Mouse (Mus musculus) liver, embryonic 13.5 days (tissue): Measurements from ENCODE around the gene Tnfrsf4. TPM values are rescaled to one million over a fixed set of nuclear protein-coding genes. Genes with fewer than 3 reads are reported as not detected.

Source experiments
- ATAC-seq: fragments of 200-750 bp; cut with Nextera tagmentation; 2 replicates; pipeline ENCODE4 v1.8.0; 2017; ENCODE audit warnings: low read depth, mild to moderate bottlenecking, moderate number of reproducible peaks, moderate library complexity
- DNase-seq: peaks from one replicate; pipeline ENCODE4 v3.0.0; 2022
- H3K27ac ChIP-seq: fragments of 300-500 bp; sonication (generic); 2 replicates; pipeline ENCODE4 v1.5.1; 2015; ENCODE audit warnings: moderate library complexity, mild to moderate bottlenecking, inconsistent platforms
- H3K27me3 ChIP-seq: fragments of 300-500 bp; sonication (generic); 2 replicates; pipeline ENCODE4 v1.6.1; 2015; ENCODE audit warnings: mild to moderate bottlenecking, inconsistent platforms
- H3K36me3 ChIP-seq: fragments of 300-500 bp; sonication (generic); 2 replicates; pipeline ENCODE4 v1.6.1; 2015; ENCODE audit warnings: mild to moderate bottlenecking, inconsistent platforms
- H3K4me1 ChIP-seq: fragments of 300-500 bp; sonication (generic); replicated peaks from 2 replicates; pipeline ENCODE4 v1.6.1; 2015; ENCODE audit warnings: inconsistent platforms
- H3K4me2 ChIP-seq: fragments of 300-500 bp; sonication (generic); 2 replicates; pipeline ENCODE4 v1.6.1; 2015; ENCODE audit warnings: inconsistent platforms, mild to moderate bottlenecking, moderate library complexity
- H3K4me3 ChIP-seq: fragments of 300-500 bp; sonication (generic); replicated peaks from 2 replicates; pipeline ENCODE4 v1.5.1; 2015; ENCODE audit warnings: mild to moderate bottlenecking, inconsistent platforms
- H3K9ac ChIP-seq: fragments of 300-500 bp; sonication (generic); 2 replicates; pipeline ENCODE4 v1.6.1; 2015; ENCODE audit warnings: mild to moderate bottlenecking, inconsistent platforms
- H3K9me3 ChIP-seq: fragments of 300-500 bp; sonication (generic); replicated peaks from 2 replicates; pipeline ENCODE4 v1.6.1; 2016; ENCODE audit warnings: inconsistent platforms
- WGBS: fragments of 180-500 bp; shearing (Covaris S2); methylation state at CpG from one replicate; pipeline ENCODE4 v1.1.7; 2015; ENCODE audit not compliant: insufficient replicate concordance; 5-methylcytosine and 5-hydroxymethylcytosine counted together
- polyA plus RNA-seq: library from polyadenylated mRNA; unstranded; fragments of >200 nt; fragmentation: Nextera tagmentation; extraction: Ambion mirVana; gene quantifications from 2 replicates; pipeline ENCODE4 v1.2.1, GENCODE M21; 2015

The Tnfrsf4 gene
- polyA plus RNA-seq, 1 experiment from 2014 or later = 0.09 TPM

- H3K4me2 ChIP-seq = peak overlapping the region; percentile 75
- H3K27me3 ChIP-seq = no peaks in the 10 kb centered on the region
- H3K4me1 ChIP-seq = peaks cover 68% of the 10 kb centered on the region
- H3K27ac ChIP-seq = peak overlapping the region; percentile 96
- peak overlapping the region; percentile 92 for H3K9ac ChIP-seq
- under 1% methylated on average over 70 of the region's 70 CpGs for WGBS
- DNase-seq = peak; percentile 94
- ATAC-seq = peak; percentile 77
- H3K4me3 ChIP-seq = peak overlapping the region; percentile 85
- no peaks in the 10 kb centered on the region for H3K9me3 ChIP-seq
- peaks cover 28% of the 10 kb centered on the region for H3K36me3 ChIP-seq
Measured at GRCm38 (mm10) chr4:155992906-155993547, 20.6 kb upstream of the Tnfrsf4 start.

DNA sequence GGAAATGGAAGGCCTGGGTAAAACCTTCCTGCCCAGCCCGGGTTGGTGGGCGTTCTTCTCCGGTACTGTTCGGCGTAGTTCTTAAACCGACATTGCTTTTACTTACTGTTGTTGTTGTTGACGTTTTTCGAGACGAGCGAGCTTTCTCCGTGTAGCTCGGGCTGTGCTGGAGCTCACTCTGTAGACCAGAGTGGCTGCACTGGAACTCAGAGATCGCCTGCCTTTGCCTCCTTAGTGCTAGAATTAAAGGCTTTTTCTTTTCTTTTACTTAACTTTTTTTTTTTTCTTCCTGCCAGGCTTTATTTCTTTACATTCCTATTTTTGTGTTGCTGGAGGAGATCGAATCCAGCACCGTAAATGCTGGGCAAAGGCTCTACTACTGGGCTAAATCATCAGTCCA, 20.0 kb upstream of the Tnfrsf4 start:
- H3K9ac ChIP-seq = peak overlapping the region; percentile 92
- peak overlapping the region; percentile 85 for H3K4me3 ChIP-seq
- no peaks in the 10 kb centered on the region for H3K9me3 ChIP-seq
- H3K27ac ChIP-seq = peak overlapping the region; percentile 96
- H3K4me1 ChIP-seq = peaks cover 62% of the 10 kb centered on the region
- 1% methylated on average over 15 of the region's 15 CpGs for WGBS
- no peak for DNase-seq
- ATAC-seq = no peak
- H3K4me2 ChIP-seq = peak overlapping the region; percentile 75
- H3K27me3 ChIP-seq = no peaks in the 10 kb centered on the region
- peaks cover 34% of the 10 kb centered on the region for H3K36me3 ChIP-seq

- 88% methylated on average over 3 of the region's 3 CpGs for WGBS
- no peak for DNase-seq
- H3K4me2 ChIP-seq = no peak overlapping the region
- no peaks in the 10 kb centered on the region for H3K4me1 ChIP-seq
- ATAC-seq = no peak
- no peak overlapping the region for H3K4me3 ChIP-seq
- H3K9me3 ChIP-seq = no peaks in the 10 kb centered on the region
- H3K36me3 ChIP-seq = peaks cover 95% of the 10 kb centered on the region
- H3K27ac ChIP-seq = no peak overlapping the region
- no peak overlapping the region for H3K9ac ChIP-seq
- no peaks in the 10 kb centered on the region for H3K27me3 ChIP-seq
Measured at GRCm38 (mm10) chr4:156004109-156004508, 9.5 kb upstream of the Tnfrsf4 start.

DNA sequence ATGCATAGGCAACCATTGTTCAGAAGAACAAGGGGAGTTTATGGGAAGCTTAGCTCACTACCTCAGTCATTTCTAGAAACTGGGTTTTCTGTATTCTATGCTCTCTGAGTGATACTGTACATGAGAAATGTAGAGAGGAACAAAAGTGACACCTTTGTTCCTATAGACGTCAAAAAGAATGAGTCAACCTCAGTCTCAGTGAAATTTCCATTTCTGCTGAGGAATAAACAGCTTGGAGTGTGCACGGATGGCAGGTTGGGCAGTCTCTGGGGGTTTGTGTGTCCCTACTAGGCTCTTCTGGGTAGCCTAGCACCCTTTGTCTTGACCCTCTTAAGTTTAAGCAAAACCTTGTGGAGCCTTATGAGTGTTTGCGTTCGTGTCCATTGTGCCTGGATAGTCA, 5.3 kb upstream of the Tnfrsf4 start:
- Histone ChIP-seq H3K9me3 (no peaks in the 10 kb centered on the region), H3K27ac (no peak overlapping the region), H3K36me3 (peaks cover 95% of the 10 kb centered on the region), H3K27me3 (no peaks in the 10 kb centered on the region), H3K4me3 (no peak overlapping the region), H3K9ac (no peak overlapping the region), H3K4me2 (no peak overlapping the region), H3K4me1 (no peaks in the 10 kb centered on the region)
- DNase-seq = no peak
- no peak for ATAC-seq
- 84% methylated on average over 4 of the region's 4 CpGs for WGBS

DNA sequence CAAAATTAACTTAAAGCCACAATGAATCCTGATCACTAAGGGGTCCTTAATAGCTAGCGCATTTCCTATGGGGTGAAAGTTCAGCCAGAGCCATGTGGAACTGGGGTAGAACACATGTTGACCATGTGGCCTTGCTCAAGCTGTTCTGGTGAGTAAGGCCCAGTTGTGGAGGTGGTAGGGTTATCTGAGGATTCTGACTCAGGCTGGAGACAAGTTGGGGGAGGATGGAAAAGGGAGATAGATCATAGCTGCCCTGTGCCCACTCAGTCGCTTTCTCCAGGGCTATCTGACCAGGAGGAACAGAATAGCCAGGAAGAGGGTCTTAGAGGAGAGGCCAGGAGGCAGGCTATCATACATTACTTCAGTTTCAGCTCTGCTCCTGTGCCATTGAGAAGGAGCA, 793 bp downstream of the Tnfrsf4 start:
- no peak for DNase-seq
- Histone ChIP-seq H3K9ac (no peak overlapping the region), H3K4me1 (no peaks in the 10 kb centered on the region), H3K4me3 (no peak overlapping the region), H3K27ac (no peak overlapping the region), H3K9me3 (no peaks in the 10 kb centered on the region), H3K27me3 (no peaks in the 10 kb centered on the region), H3K36me3 (peaks cover 52% of the 10 kb centered on the region), H3K4me2 (no peak overlapping the region)
- WGBS = 78% methylated on average over 2 of the region's 2 CpGs
- no peak for ATAC-seq

- no peak for ATAC-seq
- no peak overlapping the region for H3K27ac ChIP-seq
- no peak overlapping the region for H3K9ac ChIP-seq
- H3K4me3 ChIP-seq = no peak overlapping the region
- no peak overlapping the region for H3K4me2 ChIP-seq
- H3K27me3 ChIP-seq = no peaks in the 10 kb centered on the region
- WGBS = 83% methylated on average over 12 of the region's 12 CpGs
- peaks cover 9% of the 10 kb centered on the region for H3K4me1 ChIP-seq
- no peaks in the 10 kb centered on the region for H3K9me3 ChIP-seq
- H3K36me3 ChIP-seq = peaks cover 8% of the 10 kb centered on the region
- DNase-seq = no peak
Measured at GRCm38 (mm10) chr4:156019771-156020170, 6.1 kb downstream of the Tnfrsf4 start.

DNA sequence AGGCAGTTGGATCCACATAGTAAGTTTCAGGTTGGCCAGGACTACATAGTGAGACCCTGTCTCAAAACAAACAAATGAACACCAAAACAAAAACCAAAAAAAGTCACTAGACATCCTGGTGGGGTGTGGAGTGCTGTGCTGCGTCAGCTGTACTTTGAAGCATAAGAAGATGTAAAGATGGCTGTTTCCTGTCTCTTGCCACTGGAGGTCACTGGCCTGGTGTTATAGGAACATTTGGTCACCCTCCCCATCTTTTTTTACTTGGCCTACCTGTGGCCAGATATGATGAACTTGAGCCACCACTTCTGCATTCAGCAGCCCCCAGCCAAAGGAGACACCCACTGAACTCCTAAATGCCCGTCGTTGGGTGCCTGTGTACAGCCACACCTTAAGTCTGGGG, 7.7 kb downstream of the Tnfrsf4 start:
- Histone ChIP-seq H3K36me3 (peaks cover 2% of the 10 kb centered on the region; the same call in 1 of the 2 replicates), H3K27me3 (no peaks in the 10 kb centered on the region), H3K9ac (no peak overlapping the region), H3K27ac (no peak overlapping the region), H3K4me1 (peaks cover 17% of the 10 kb centered on the region), H3K4me2 (no peak overlapping the region), H3K4me3 (no peak overlapping the region), H3K9me3 (no peaks in the 10 kb centered on the region)
- DNase-seq (no peak), ATAC-seq (no peak)
- WGBS = 49% methylated on average over 3 of the region's 3 CpGs

GRCm38 (mm10) chr4:156021942-156022419, 8.3 kb downstream of the Tnfrsf4 start:
- Histone ChIP-seq H3K4me3 (no peak overlapping the region), H3K4me1 (peaks cover 17% of the 10 kb centered on the region), H3K9ac (no peak overlapping the region), H3K9me3 (no peaks in the 10 kb centered on the region), H3K36me3 (no peaks in the 10 kb centered on the region), H3K4me2 (no peak overlapping the region), H3K27me3 (no peaks in the 10 kb centered on the region), H3K27ac (no peak overlapping the region)
- WGBS = 27% methylated on average over 9 of the region's 9 CpGs
- DNase-seq (no peak), ATAC-seq (no peak)

GRCm38 (mm10) chr4:156023520-156023919, 9.9 kb downstream of the Tnfrsf4 start:
- H3K9me3 ChIP-seq = no peaks in the 10 kb centered on the region
- WGBS = 71% methylated on average over 9 of the region's 9 CpGs
- H3K27me3 ChIP-seq = no peaks in the 10 kb centered on the region
- H3K36me3 ChIP-seq = peaks cover 5% of the 10 kb centered on the region; the same call in 1 of the 2 replicates
- H3K9ac ChIP-seq = no peak overlapping the region
- no peak overlapping the region for H3K4me2 ChIP-seq
- H3K27ac ChIP-seq = no peak overlapping the region
- ATAC-seq (no peak), DNase-seq (no peak)
- peaks cover 17% of the 10 kb centered on the region for H3K4me1 ChIP-seq
- no peak overlapping the region for H3K4me3 ChIP-seq

- Histone ChIP-seq H3K9ac (no peak overlapping the region), H3K4me2 (no peak overlapping the region), H3K27me3 (no peaks in the 10 kb centered on the region), H3K9me3 (no peaks in the 10 kb centered on the region), H3K4me3 (no peak overlapping the region), H3K36me3 (peaks cover 5% of the 10 kb centered on the region; the same call in 1 of the 2 replicates), H3K27ac (no peak overlapping the region), H3K4me1 (peaks cover 17% of the 10 kb centered on the region)
- no peak for ATAC-seq
- WGBS = 76% methylated on average over 7 of the region's 7 CpGs
- no peak for DNase-seq
Measured at GRCm38 (mm10) chr4:156024184-156024583, 10.5 kb downstream of the Tnfrsf4 start.

DNA sequence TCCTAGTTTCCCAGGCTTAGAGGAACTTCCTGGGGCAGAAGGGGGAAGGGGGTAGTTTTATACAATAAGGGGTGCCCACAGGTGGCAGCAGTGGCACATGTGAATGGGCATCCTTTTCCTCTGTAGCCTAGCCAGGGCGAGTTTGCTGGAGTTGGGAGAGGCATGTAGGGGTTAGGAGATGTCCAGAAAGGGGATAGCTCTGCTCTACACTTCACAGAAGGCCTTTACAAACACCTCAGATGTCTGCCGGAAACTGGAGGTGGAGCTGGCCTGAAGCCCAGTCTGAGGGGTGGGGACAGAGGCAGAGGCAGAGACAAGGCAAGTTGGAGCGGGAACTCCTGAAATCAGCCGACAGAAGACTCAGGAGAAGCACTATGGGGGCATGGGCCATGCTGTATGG, 12.4 kb downstream of the Tnfrsf4 start, which contains the start of gene Tnfrsf18:
TSS of gene Tnfrsf18 (plus strand) at position 152 of the 400 bp plus-strand sequence.
- ATAC-seq = no peak
- 38% methylated on average over 4 of the region's 4 CpGs for WGBS
- no peaks in the 10 kb centered on the region for H3K27me3 ChIP-seq
- no peak within 1 kb of the TSS for H3K9ac ChIP-seq
- no peak within 1 kb of the TSS for H3K4me2 ChIP-seq
- H3K4me1 ChIP-seq = peaks cover 25% of the 10 kb centered on the region
- H3K9me3 ChIP-seq = no peaks in the 10 kb centered on the region
- peaks cover 5% of the 10 kb centered on the region; the same call in 1 of the 2 replicates for H3K36me3 ChIP-seq
- no peak within 1 kb of the TSS for H3K27ac ChIP-seq
- DNase-seq = no peak
- no peak within 1 kb of the TSS for H3K4me3 ChIP-seq

DNA sequence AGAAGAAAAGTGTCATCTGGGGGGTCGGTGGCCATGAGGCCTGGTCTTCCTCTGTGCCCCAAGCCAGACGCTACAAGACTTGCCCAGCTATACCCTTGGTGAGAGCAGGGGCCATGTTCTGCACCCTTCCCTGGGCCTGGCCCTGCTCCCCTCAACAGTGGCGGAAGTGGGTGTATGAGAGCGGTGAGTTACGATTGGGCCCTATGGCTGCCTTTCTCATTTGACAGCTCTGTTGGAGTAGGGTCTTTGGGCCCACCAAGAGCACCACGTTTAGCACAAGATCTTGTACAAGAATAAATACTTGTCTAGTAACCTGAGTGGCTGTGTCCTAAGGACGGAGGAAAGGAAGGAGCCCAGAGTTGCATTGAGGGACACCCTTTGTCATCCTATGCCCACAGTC, 14.9 kb downstream of the Tnfrsf4 start:
- Histone ChIP-seq H3K36me3 (peaks cover 5% of the 10 kb centered on the region; the same call in 1 of the 2 replicates), H3K27me3 (no peaks in the 10 kb centered on the region), H3K4me1 (peaks cover 36% of the 10 kb centered on the region), H3K9ac (no peak overlapping the region), H3K4me3 (no peak overlapping the region), H3K9me3 (no peaks in the 10 kb centered on the region), H3K4me2 (no peak overlapping the region), H3K27ac (no peak overlapping the region)
- WGBS = 82% methylated on average over 7 of the region's 7 CpGs
- DNase-seq = no peak
- no peak for ATAC-seq
